Mouse (Mus musculus) brain, embryonic 14.5 days (tissue): ENCODE results near the gene Prkra. TPM values are rescaled to one million over a fixed set of nuclear protein-coding genes. Genes with fewer than 3 reads are reported as not detected.

Experiments used
- DNase-seq: peaks from one replicate; pipeline ENCODE4 v3.0.0-alpha.2; 2011; ENCODE audit warnings: low read depth
- CTCF ChIP-seq: fragments of 200-500 bp; IDR thresholded peaks from 2 replicates; pipeline ENCODE4 v1.5.1; 2012; ENCODE audit warnings: inconsistent platforms, mild to moderate bottlenecking, moderate library complexity, borderline replicate concordance; ENCODE audit not compliant: insufficient read depth, insufficient read length; ENCODE audit errors: extremely low read depth
- POLR2A ChIP-seq: fragments of 200-500 bp; IDR thresholded peaks from 2 replicates; pipeline ENCODE4 v1.6.1; 2012; ENCODE audit warnings: mild to moderate bottlenecking, inconsistent platforms, borderline replicate concordance; ENCODE audit not compliant: poor library complexity, insufficient read depth, insufficient read length, severe bottlenecking; ENCODE audit errors: extremely low read depth
- polyA plus RNA-seq: library from polyadenylated mRNA; depleted of rRNA; stranded (reverse); fragments of >200 nt; gene quantifications from 2 replicates; pipeline ENCODE4 v1.2.3, GENCODE M21; 2012

Gene Prkra
- polyA plus RNA-seq, 1 experiment: 85.8 TPM

- DNase-seq: peak; percentile 88
- no peak for TF ChIP-seq CTCF
- peak; percentile 49; the same call in 1 of the 2 replicates for TF ChIP-seq POLR2A
Observed at GRCm38 (mm10) chr2:76674725-76675427, 27.1 kb upstream of the Prkra start, which contains the start of gene Plekha3. Gene Plekha3 (plus strand): TSS chr2:76675281.

GRCm38 (mm10) chr2:76673472-76674081 is 25.8 kb upstream of the Prkra start:
- DNase-seq: peak; percentile 60
- TF ChIP-seq CTCF: peak; percentile 23; the same call in 1 of the 2 replicates
- no peak for TF ChIP-seq POLR2A

DNA sequence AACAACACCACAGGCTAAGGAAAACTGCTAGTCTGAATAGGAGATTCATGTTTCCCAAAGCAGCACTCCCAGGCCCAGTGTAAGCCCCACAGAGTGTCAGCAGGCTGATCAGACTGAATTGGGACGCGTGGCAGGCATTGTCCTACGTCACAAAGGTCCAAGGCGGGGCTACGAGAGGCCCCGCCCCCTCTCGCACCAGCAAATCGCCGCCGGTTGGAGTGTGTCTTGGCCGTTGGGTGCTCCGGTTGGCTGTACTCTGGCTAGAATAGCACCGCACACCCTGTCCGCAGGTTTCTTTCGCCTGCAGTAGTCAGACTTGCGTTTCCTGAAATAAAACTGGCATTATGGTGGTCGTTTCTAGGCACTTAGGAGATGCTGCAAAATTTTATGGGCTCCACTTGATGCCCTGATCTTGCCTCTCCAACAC is 25.2 kb upstream of the Prkra start, which contains the start of gene Fkbp7:
Gene Fkbp7, minus strand, starts transcription at position 151 of the 427 bp plus-strand sequence.
- peak; percentile 97 for DNase-seq
- TF ChIP-seq POLR2A (peak; percentile 67; the same call in 1 of the 2 replicates), CTCF (no peak)

DNA sequence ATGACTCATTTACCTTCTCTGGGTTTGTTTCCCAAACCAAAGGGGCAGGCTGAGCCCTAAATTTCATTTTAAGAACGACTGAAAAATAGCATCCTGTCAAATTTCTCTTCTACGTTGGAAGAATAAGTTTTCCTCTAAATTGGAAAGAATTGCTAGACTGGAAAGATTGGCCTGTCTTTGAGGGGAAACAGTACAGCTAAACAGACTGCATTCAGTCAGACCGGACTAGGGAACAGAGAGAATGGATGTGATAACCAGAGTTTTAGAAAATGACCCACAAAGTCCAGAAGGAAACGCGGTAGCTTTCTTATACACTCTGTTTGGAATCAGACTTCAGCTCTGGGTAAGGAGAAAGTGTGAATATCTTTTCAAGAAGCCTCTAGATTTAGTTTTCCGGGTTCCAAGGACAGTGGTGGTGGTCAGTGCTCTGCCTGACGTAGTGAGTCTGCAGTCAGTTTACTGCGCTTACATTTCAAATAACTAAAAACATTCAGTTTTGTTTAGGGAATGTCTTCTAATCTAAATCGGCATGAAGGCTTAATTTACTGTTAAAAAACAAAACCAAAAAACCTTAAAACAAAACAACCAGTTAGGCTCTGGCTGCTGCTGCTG is 24.4 kb upstream of the Prkra start:
- DNase-seq: no peak
- TF ChIP-seq POLR2A (no peak), CTCF (no peak)

DNA sequence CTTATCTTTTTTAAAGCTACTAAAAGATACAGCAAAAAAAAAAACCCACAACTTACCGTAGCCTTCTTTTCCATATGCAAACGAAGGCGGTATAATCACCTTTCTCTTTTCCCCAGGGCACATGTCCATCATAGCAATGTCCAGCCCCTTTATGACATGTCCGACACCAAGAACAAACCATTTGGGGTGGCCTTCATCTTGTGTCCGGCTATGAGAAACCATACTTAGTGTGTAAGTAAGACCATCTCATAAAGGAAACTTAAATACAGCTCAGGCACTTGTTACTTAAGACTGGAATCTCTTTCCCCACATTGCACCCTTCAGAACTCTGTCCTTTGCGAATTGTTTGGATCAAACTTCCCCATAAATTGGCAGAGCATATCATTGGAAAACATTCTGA is 23.8 kb upstream of the Prkra start:
- no peak for DNase-seq
- TF ChIP-seq POLR2A: no peak
- no peak for TF ChIP-seq CTCF

- TF ChIP-seq CTCF (no peak), POLR2A (no peak)
- no peak for DNase-seq
Observed at GRCm38 (mm10) chr2:76667200-76667599, 19.4 kb upstream of the Prkra start.

DNA sequence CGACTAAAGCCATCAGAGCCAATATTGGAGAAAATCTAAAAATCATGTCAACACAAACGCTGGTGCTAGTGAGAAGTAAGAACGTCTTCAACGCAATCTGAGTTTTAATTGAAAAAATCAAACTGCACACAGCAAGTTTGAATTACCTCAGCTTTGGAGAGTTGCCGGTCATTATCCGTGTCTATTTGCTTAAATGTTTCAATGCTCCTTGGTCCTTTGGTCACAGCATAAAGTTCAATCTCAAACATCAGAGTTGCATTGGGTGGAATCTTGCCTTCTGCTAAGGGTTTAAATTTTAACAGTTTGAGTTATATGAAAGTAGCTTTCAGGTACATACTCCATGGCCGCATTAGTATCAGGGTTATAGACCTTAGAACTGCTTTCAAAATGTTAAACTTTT is 17.7 kb upstream of the Prkra start:
- no peak for DNase-seq
- TF ChIP-seq POLR2A: no peak
- TF ChIP-seq CTCF: no peak

DNA sequence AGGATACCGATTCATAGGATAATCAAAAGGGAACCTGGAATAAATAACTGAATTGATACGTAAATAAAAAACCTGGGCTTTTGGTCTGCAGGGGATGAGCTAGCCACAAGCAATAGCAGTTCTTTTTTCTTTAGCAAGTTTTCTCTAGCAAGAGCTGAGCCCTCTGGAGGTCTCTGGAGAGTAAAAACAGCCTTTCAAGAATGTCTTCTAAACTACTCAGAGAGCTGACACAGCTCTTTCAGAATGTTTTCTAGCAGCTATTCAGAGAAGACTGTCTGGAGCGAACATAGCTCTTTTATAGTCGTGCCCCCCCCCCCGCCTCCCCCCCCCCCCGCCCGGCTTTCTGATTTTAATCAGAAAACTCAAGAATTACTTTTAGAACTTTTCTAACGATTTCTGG is 11.6 kb upstream of the Prkra start:
- TF ChIP-seq POLR2A (no peak), CTCF (no peak)
- peak; percentile 39 for DNase-seq

GRCm38 (mm10) chr2:76658551-76658950 is 10.7 kb upstream of the Prkra start:
- DNase-seq: no peak
- TF ChIP-seq CTCF: no peak
- no peak for TF ChIP-seq POLR2A

GRCm38 (mm10) chr2:76655982-76656381 is 8.2 kb upstream of the Prkra start:
- TF ChIP-seq POLR2A (no peak), CTCF (peak; percentile 25; the same call in 1 of the 2 replicates)
- peak; percentile 26 for DNase-seq

DNA sequence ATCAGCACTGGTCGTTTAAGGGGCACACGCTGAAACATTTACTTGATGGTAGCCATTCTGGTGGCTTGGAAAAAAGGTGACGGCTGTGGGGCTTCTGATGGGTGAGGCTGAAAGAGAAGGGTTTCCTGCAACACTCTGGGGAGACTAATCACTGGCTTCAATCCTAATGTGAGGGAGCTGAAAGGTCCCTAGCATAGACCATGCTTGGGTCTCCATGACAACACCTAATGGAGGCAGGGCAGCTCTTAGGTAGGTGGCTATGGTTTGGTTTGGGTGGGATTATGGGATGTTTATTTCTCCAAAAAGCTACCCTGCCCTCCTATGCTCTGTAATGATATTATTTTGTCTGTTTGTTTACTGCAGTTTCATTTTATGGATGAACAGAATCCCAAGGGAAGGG is 7.6 kb upstream of the Prkra start:
- TF ChIP-seq CTCF: no peak
- no peak for TF ChIP-seq POLR2A
- no peak for DNase-seq
